Mouse (Mus musculus) thymus, adult 18-20 months (tissue): Measurements from ENCODE around the gene Slc25a1.
A peak's percentile ranks its signal among the peaks of the same experiment; 100 is the strongest.

Experiments used
- DNase-seq, 2 experiments: peaks; one replicate each; pipeline ENCODE4 v3.0.0; 2022; ENCODE audit warnings: mixed read lengths in 2 of 2

Gene Slc25a1

DNA sequence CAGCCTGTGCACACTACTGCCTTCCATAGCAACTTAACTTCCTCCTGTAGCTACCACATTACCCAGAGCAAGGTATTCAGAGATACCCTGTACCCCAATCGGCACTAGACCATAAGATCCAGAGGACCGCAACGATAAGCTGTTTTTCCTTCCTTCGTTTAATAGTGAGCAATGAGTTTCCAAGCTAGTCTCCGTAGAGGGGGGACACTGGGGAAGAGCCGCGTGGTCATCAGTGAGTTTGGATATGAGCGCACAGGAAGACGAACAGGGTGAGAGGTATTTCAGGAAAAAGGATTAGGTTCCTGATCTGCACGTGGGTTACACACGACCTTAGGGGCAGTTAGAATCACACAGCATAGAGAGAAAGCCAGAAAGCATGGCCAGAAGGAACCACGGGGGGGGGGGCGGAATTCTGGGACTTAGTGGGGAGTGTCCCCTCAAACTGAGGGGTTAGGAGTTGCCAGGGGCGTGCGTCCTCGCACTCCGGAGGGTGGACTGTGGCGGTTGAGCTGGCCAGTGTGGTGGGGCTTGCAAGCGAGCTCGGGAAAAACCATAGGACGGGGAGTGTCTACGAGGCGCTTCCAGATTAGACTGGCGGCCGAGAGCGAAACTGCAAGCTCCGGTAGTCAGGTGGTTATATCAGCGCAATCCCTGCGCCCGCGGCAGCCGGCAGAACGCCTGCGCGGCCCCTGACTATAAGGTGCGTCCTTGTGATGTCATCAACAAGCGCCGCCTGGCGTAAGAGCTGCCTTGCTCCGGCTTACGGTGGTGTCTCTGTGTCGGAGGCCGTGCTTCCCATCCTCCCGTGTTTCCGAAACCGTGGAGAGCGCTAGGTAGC lies 6.5 kb downstream of the Slc25a1 start:
- peak; percentile 88 to 91 for DNase-seq

- DNase-seq: no peak
Observed at GRCm38 (mm10) chr16:17920586-17920985, 7.4 kb downstream of the Slc25a1 start.

- no peak for DNase-seq
Observed at GRCm38 (mm10) chr16:17914307-17915249, 13.4 kb downstream of the Slc25a1 start, which contains the start of gene Gsc2. TSS of gene Gsc2 (minus strand) at chr16:17915059.

GRCm38 (mm10) chr16:17911052-17911595 lies 16.9 kb downstream of the Slc25a1 start, which contains the start of gene Ess2:
TSS of gene Ess2 (minus strand) at chr16:17911348.
- peak; percentile 79 to 87 for DNase-seq

DNA sequence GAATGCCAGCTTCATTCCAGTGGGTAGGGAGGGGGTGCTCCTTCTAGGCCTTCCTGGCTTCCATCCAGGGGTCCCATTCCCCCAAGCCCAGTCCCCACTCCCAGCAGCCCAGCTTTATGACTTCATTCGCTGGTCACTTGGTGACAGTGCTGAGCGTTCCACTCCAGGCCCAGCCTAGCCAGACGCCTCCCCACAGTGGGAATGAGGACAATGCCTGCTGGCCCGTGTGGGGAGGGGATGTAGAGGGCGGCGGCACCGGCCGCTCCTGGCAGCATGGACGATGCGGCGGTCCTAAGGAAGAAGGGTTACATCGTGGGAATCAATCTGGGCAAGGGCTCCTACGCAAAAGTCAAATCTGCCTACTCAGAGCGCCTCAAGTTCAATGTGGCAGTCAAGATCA lies 29.6 kb downstream of the Slc25a1 start, which contains the start of the genes Dgcr2 and Tssk2:
TSS of gene Dgcr2 (minus strand) at position 101 of the 400 bp plus-strand sequence.
TSS of gene Tssk2 (plus strand) at position 176 of the 400 bp plus-strand sequence.
- DNase-seq: no peak

- DNase-seq: no peak
Observed at GRCm38 (mm10) chr16:17896091-17896490, 31.9 kb downstream of the Slc25a1 start.

DNA sequence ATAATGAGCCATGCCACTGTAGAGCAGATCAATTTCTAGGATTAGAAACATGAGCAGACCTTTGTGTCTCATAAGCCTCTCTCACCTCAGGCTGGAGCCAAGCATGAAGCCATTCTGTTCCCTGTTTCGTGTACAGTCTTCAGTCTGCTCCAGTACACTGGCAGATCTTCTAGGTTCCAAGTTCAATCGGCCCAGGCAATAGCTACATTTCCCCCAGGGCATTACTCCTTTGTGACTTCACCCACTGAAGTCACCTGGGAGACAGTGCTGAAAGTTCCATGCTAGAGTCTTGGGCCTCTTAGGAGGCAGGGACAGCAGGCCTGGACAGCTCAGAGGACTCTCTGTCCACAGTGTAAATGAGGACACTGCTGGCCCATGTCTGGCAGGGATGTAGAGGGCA lies 34.1 kb downstream of the Slc25a1 start, which contains the start of gene Tssk1:
TSS of gene Tssk1 (plus strand) at position 301 of the 400 bp plus-strand sequence.
- DNase-seq: no peak

DNA sequence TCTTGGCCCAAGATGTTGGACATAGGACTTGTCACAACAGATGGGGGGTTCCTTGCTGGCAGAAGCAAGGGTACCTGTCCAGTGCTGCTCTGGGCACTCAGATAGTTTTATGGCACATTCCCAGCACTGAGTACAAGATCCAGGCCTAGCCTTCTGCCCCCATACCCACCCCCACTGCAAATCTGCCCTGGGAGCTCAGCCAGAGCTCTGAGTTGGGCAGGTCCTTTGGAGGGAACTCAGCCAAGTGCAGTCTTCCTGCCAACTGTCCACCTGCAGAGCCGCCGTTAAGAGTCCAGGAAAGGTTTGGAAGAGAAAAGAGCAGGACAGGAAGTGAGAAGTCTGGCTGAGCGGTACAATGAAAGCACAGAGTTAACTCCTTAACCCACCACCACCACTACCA lies 35.4 kb downstream of the Slc25a1 start:
- DNase-seq: no peak

- DNase-seq: peak; percentile 98
Observed at GRCm38 (mm10) chr16:17891567-17891959, 36.5 kb downstream of the Slc25a1 start, which contains the start of gene Gm20518. TSS of gene Gm20518 (minus strand) at chr16:17891671.

DNA sequence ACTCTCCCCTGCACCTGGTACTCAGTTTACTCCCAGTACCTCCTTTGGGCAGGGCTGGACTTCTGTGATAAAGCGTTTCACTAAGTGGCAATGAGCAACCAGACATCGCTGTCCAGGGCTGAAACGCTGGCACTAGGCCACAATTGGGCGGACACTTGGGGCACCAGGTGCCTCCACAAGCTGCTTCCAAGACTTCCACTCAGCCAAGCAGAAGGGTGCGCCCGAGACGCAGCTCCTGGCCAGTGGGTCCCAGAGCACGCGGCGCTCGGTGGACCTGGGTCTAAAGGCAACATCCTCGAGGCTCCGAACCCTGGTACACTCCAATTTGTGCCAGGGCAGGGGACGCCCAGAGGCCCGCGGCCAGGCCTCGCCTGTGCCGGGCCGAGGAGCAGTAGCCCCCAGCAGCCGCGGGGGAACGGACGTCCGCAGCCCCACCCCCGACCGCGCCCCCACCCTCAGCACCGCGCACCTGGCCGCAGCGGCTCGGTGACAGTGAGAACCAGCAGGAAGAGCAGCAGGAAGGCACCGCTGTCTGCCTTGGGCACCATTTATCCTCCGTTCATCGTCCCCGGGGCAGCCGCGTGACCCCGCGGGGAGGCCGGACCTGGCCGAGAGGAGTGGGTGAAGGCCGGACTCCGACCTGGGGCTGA lies 37.0 kb downstream of the Slc25a1 start:
- DNase-seq: peak; percentile 34 to 39

DNA sequence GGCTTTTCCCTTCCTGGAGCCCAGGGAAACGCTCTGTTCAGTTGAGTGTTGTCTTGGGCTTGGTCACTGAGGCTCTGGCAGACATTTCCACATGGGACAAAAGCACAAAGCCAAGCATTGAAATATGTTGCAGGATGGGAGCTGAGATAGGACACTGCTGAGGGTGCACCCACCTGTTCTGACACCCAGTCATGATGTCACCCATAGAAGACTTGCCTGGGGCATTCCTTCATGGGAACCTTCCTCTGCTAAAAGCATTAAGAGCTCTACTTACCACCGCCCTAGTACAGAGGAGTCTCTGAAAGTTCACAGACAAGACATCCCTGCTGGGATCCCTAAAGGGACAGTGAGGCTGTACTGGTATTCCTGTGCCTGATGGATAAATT lies 37.7 kb downstream of the Slc25a1 start:
- DNase-seq: no peak

DNA sequence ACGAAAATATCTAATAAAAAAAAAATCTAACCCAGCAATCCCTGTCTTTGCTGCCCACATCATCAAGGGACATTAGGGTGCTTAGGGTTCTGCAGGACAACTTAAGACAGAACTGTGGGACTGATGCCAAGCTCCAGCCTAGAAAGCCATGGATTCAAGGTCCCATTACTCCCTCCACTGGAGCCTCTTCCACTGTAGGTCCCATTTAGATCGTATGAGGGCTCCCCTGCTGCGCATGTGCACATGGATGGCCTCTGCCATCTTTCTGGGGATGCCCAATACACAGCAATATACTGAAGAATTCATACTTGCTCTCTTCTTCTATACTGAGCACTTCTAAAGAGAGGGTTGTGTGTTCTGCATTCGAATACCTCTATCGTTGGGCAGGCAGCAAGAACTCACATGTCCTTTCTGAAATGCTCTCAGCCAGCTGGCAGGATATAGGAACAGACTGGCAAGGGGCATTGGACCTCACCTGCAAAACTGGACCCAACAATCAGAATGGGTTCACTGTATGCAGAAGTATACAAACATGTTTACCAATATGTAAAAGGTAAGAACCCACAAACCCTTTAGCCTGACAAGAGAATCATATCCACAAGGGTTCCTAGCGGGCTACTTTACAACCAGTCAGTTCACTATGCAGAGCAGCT lies 38.2 kb downstream of the Slc25a1 start:
- DNase-seq: no peak

- no peak for DNase-seq
Observed at GRCm38 (mm10) chr16:17884116-17884515, 43.9 kb downstream of the Slc25a1 start.

DNA sequence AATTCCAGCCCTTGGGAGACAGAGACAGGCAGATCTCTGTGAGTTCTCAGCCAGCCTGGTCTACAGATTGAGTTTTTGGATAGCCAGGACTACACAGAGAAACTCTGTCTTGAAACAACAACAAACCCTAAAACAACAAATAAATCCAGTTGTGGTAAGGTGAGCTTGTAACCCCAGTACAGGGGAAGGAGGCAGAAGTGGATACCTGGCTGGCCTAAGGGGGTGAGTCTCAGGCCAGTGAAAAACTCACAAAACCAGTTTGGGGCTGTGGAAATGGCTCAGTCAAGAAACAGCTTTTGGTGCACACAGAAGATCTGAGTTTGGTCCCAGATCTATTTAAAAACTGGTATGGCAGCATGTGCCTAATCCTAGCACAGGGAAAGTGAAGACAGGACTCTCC lies 45.8 kb downstream of the Slc25a1 start:
- no peak for DNase-seq

DNA sequence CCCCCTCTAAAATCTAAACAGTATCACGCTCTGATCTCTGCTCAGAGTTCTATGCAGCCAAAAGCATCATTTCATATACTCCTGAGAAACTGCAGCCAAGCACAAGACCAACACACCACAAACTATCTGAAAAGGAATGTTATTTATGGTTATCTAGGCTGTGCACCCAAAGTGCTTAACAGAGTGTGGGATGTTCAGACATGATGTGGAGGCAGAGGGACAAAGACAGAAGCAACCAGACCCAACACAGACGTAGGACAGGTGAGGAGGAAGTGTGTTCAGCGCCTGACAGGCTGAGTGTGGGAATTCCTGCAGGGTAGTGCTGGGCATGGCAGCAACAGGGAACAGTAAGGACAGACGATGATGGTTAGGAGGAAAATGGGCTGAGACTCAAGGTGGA lies 48.4 kb downstream of the Slc25a1 start:
- DNase-seq: no peak

- DNase-seq: no peak
Observed at GRCm38 (mm10) chr16:17876096-17876495, 51.9 kb downstream of the Slc25a1 start.
